Mouse (Mus musculus) C2C12 (cell line): ENCODE results near the gene Krtap5-2.

Experiments
- CEBPB ChIP-seq: IDR thresholded peaks from one replicate; pipeline ENCODE4 v1.6.1; 2011; ENCODE audit warnings: low read depth, mild to moderate bottlenecking, control low read depth, moderate library complexity
- CTCF ChIP-seq: IDR thresholded peaks from one replicate; pipeline ENCODE4 v1.5.1; 2011; ENCODE audit not compliant: control insufficient read depth, insufficient read depth, insufficient read length
- MAX ChIP-seq: IDR thresholded peaks from one replicate; pipeline ENCODE4 v1.6.1; 2011; ENCODE audit warnings: mild to moderate bottlenecking, control low read depth
- MYOD1 ChIP-seq: IDR thresholded peaks from one replicate; pipeline ENCODE4 v1.6.1; 2011; ENCODE audit warnings: low read depth; ENCODE audit not compliant: control insufficient read depth, insufficient read length
- MYOG ChIP-seq: IDR thresholded peaks from one replicate; pipeline ENCODE4 v1.6.1; 2011; ENCODE audit not compliant: control insufficient read depth, insufficient read length; ENCODE audit errors: extremely low read depth
- USF1 ChIP-seq: IDR thresholded peaks from one replicate; pipeline ENCODE4 v1.6.1; 2011; ENCODE audit warnings: low read depth, mild to moderate bottlenecking, control low read depth, moderate library complexity

GRCm38 (mm10) chr7:142145413-142145940 lies 30.3 kb downstream of the Krtap5-2 start:
- no peak for TF ChIP-seq CTCF
- TF ChIP-seq USF1: no peak
- TF ChIP-seq CEBPB: no peak
- no peak for TF ChIP-seq MYOD1
- no peak for TF ChIP-seq MYOG
- TF ChIP-seq MAX: no peak
